Mouse (Mus musculus): ENCODE results near the gene Mgst2. TPM values are rescaled to one million over a fixed set of nuclear protein-coding genes. Genes with fewer than 3 reads are reported as not detected.

The Mgst2 gene
- polyA plus RNA-seq, 1 experiment = 5.3 TPM

GRCm38 (mm10) chr3:51731949-51732636 is 71.9 kb downstream of the Mgst2 start:
- H3K27ac ChIP-seq (ENCODE audit: control insufficient read depth, insufficient read depth, low read depth, low read length) = no peak overlapping the region
- no peaks in the 10 kb centered on the region for H3K27me3 ChIP-seq (ENCODE audit: control insufficient read depth, insufficient read depth, low read length)
- H3K36me3 ChIP-seq (ENCODE audit: control insufficient read depth, insufficient read depth, low read length) = no peaks in the 10 kb centered on the region
- H3K4me1 ChIP-seq (ENCODE audit: control insufficient read depth, insufficient read depth, low read length) = no peaks in the 10 kb centered on the region; the same call in 1 of the 2 replicates
- H3K4me3 ChIP-seq (ENCODE audit: control insufficient read depth, low read depth, low read length) = no peak overlapping the region
- TF ChIP-seq CTCF (IDR thresholded peaks at IDR 0.05; ENCODE audit: control insufficient read depth, insufficient read depth, insufficient replicate concordance, low read depth, low read length) = no peak
- TF ChIP-seq POLR2A (IDR thresholded peaks at IDR 0.05; ENCODE audit: control insufficient read depth, low read depth, low read length) = no peak

Other genes starting within 250 kb of the Mgst2 start
- gene Naa15, start 245.2 kb upstream of the Mgst2 start, polyA plus RNA-seq (2012; rRNA removed) = 9.9 and 15.0 TPM in 2 replicates
- 3.7 and 4.2 TPM in 2 replicates for gene Rab33b, start 176.4 kb upstream of the Mgst2 start, polyA plus RNA-seq (2012; rRNA removed)
- gene Setd7, start 99.5 kb upstream of the Mgst2 start, polyA plus RNA-seq (2012; rRNA removed) = 1.6 TPM in 2 replicates

Measured in testis, adult 2 months (tissue).